Mouse (Mus musculus): ENCODE data around the gene Hoxd10. TPM values are rescaled to one million over a fixed set of nuclear protein-coding genes. Genes with fewer than 3 reads are reported as not detected.

Hoxd10 gene
- polyA plus RNA-seq, 1 experiment from 2014 or later, result not detected

- no peak for ATAC-seq (ENCODE audit: low FRiP score)
- WGBS, result under 1% methylated on average over 65 of the region's 65 CpGs
These were observed 20.2 kb downstream of the Hoxd10 start, which contains the start of the genes Hoxd3 and Hoxd4 for GRCm38 (mm10) chr2:74711721-74712621. TSS of gene Hoxd3 (plus strand) at chr2:74711927. TSS of gene Hoxd4 (plus strand) at chr2:74711929.

GRCm38 (mm10) chr2:74713239-74714150, 21.8 kb downstream of the Hoxd10 start:
- Histone ChIP-seq H3K36me3 (replicated peaks; ENCODE audit: control insufficient read depth, insufficient read depth) (no peaks in the 10 kb centered on the region), H3K4me3 (replicated peaks; ENCODE audit: low read length) (peak overlapping the region; percentile 31), H3K4me2 (replicated peaks) (no peak overlapping the region), H3K9me3 (ENCODE audit: control insufficient read depth, low read length) (no peaks in the 10 kb centered on the region), H3K9ac (0 out of 2 replicates have a peak overlapping the region, but pooled peaks have one; percentile 8), H3K4me1 (replicated peaks; ENCODE audit: control insufficient read depth, insufficient read depth, low read length) (no peaks in the 10 kb centered on the region; the same call in 1 of the 2 replicates), H3K27me3 (ENCODE audit: control insufficient read depth, insufficient read depth, low read length) (peaks cover 97% of the 10 kb centered on the region), H3K27ac (0 out of 2 replicates have a peak overlapping the region, but pooled peaks have one; percentile 34)
- WGBS, result 6% methylated on average over 19 of the region's 19 CpGs
- ATAC-seq (ENCODE audit: low FRiP score) (no peak), DNase-seq (ENCODE audit: low spot score) (no peak)

More at GRCm38 (mm10) chr2:74711721-74712621, 20.2 kb downstream of the Hoxd10 start, which contains the start of the genes Hoxd3 and Hoxd4:
- Histone ChIP-seq H3K36me3 (replicated peaks; ENCODE audit: control insufficient read depth, insufficient read depth) (no peaks in the 10 kb centered on the region), H3K27ac (peak within 1 kb of the TSS; percentile 47), H3K4me2 (replicated peaks) (peak within 1 kb of the TSS; percentile 37), H3K4me1 (replicated peaks; ENCODE audit: control insufficient read depth, insufficient read depth, low read length) (no peaks in the 10 kb centered on the region; the same call in 1 of the 2 replicates), H3K27me3 (ENCODE audit: control insufficient read depth, insufficient read depth, low read length) (peaks cover 96% of the 10 kb centered on the region), H3K9me3 (ENCODE audit: control insufficient read depth, low read length) (no peaks in the 10 kb centered on the region), H3K4me3 (replicated peaks; ENCODE audit: low read length) (peak within 1 kb of the TSS; percentile 31), H3K9ac (peak within 1 kb of the TSS; percentile 47)
- DNase-seq (ENCODE audit: low spot score), result no peak

GRCm38 (mm10) chr2:74714156-74714789, 22.5 kb downstream of the Hoxd10 start:
- H3K9me3 ChIP-seq (ENCODE audit: control insufficient read depth, low read length), result no peaks in the 10 kb centered on the region
- ATAC-seq (ENCODE audit: low FRiP score), result no peak
- no peaks in the 10 kb centered on the region; the same call in 1 of the 2 replicates for H3K4me1 ChIP-seq (replicated peaks; ENCODE audit: control insufficient read depth, insufficient read depth, low read length)
- H3K36me3 ChIP-seq (replicated peaks; ENCODE audit: control insufficient read depth, insufficient read depth), result no peaks in the 10 kb centered on the region
- no peak for DNase-seq (ENCODE audit: low spot score)
- H3K4me3 ChIP-seq (replicated peaks; ENCODE audit: low read length), result peak overlapping the region; percentile 31; the same call in 1 of the 2 replicates
- H3K27me3 ChIP-seq (ENCODE audit: control insufficient read depth, insufficient read depth, low read length), result peaks cover 97% of the 10 kb centered on the region
- H3K27ac ChIP-seq, result no peak overlapping the region
- WGBS, result 5% methylated on average over 18 of the region's 18 CpGs
- H3K9ac ChIP-seq, result peak overlapping the region; percentile 8; the same call in 1 of the 2 replicates
- H3K4me2 ChIP-seq (replicated peaks), result peak overlapping the region; percentile 51; the same call in 1 of the 2 replicates

GRCm38 (mm10) chr2:74714881-74715280, 23.2 kb downstream of the Hoxd10 start:
- DNase-seq (ENCODE audit: low spot score), result no peak
- peaks cover 97% of the 10 kb centered on the region for H3K27me3 ChIP-seq (ENCODE audit: control insufficient read depth, insufficient read depth, low read length)
- no peaks in the 10 kb centered on the region; the same call in 1 of the 2 replicates for H3K4me1 ChIP-seq (replicated peaks; ENCODE audit: control insufficient read depth, insufficient read depth, low read length)
- WGBS, result under 1% methylated on average over 14 of the region's 14 CpGs
- 0 out of 2 replicates have a peak, but pooled peaks have one; percentile 38 for ATAC-seq (ENCODE audit: low FRiP score)
- H3K9ac ChIP-seq, result no peak overlapping the region
- no peaks in the 10 kb centered on the region for H3K36me3 ChIP-seq (replicated peaks; ENCODE audit: control insufficient read depth, insufficient read depth)
- H3K9me3 ChIP-seq (ENCODE audit: control insufficient read depth, low read length), result no peaks in the 10 kb centered on the region
- no peak overlapping the region for H3K27ac ChIP-seq
- peak overlapping the region; percentile 51 for H3K4me2 ChIP-seq (replicated peaks)
- H3K4me3 ChIP-seq (replicated peaks; ENCODE audit: low read length), result peak overlapping the region; percentile 31; the same call in 1 of the 2 replicates

GRCm38 (mm10) chr2:74715504-74716241, 23.9 kb downstream of the Hoxd10 start:
- ATAC-seq (ENCODE audit: low FRiP score) (peak; percentile 87), DNase-seq (ENCODE audit: low spot score) (peak; percentile 92)
- Histone ChIP-seq H3K4me1 (replicated peaks; ENCODE audit: control insufficient read depth, insufficient read depth, low read length) (no peaks in the 10 kb centered on the region; the same call in 1 of the 2 replicates), H3K4me3 (replicated peaks; ENCODE audit: low read length) (peak overlapping the region; percentile 16), H3K27ac (no peak overlapping the region), H3K9ac (no peak overlapping the region), H3K27me3 (ENCODE audit: control insufficient read depth, insufficient read depth, low read length) (peaks cover 97% of the 10 kb centered on the region), H3K9me3 (ENCODE audit: control insufficient read depth, low read length) (no peaks in the 10 kb centered on the region), H3K4me2 (replicated peaks) (peak overlapping the region; percentile 51), H3K36me3 (replicated peaks; ENCODE audit: control insufficient read depth, insufficient read depth) (no peaks in the 10 kb centered on the region)
- WGBS, result 2% methylated on average over 26 of the region's 26 CpGs

GRCm38 (mm10) chr2:74720384-74720783, 28.7 kb downstream of the Hoxd10 start:
- no peaks in the 10 kb centered on the region for H3K9me3 ChIP-seq (ENCODE audit: control insufficient read depth, low read length)
- DNase-seq (ENCODE audit: low spot score), result no peak
- WGBS, result 12% methylated on average over 2 of the region's 2 CpGs
- no peak overlapping the region for H3K4me2 ChIP-seq (replicated peaks)
- H3K4me1 ChIP-seq (replicated peaks; ENCODE audit: control insufficient read depth, insufficient read depth, low read length), result peaks cover 9% of the 10 kb centered on the region; the same call in 1 of the 2 replicates
- H3K9ac ChIP-seq, result no peak overlapping the region
- H3K4me3 ChIP-seq (replicated peaks; ENCODE audit: low read length), result no peak overlapping the region
- no peak for ATAC-seq (ENCODE audit: low FRiP score)
- H3K27ac ChIP-seq, result no peak overlapping the region
- H3K27me3 ChIP-seq (ENCODE audit: control insufficient read depth, insufficient read depth, low read length), result peaks cover 99% of the 10 kb centered on the region
- H3K36me3 ChIP-seq (replicated peaks; ENCODE audit: control insufficient read depth, insufficient read depth), result no peaks in the 10 kb centered on the region

GRCm38 (mm10) chr2:74720955-74721491, 29.3 kb downstream of the Hoxd10 start:
- no peaks in the 10 kb centered on the region for H3K36me3 ChIP-seq (replicated peaks; ENCODE audit: control insufficient read depth, insufficient read depth)
- 0 out of 2 replicates have a peak overlapping the region, but pooled peaks have one; percentile 2 for H3K4me2 ChIP-seq (replicated peaks)
- no peaks in the 10 kb centered on the region for H3K9me3 ChIP-seq (ENCODE audit: control insufficient read depth, low read length)
- DNase-seq (ENCODE audit: low spot score) (no peak), ATAC-seq (ENCODE audit: low FRiP score) (no peak)
- H3K4me1 ChIP-seq (replicated peaks; ENCODE audit: control insufficient read depth, insufficient read depth, low read length), result peaks cover 9% of the 10 kb centered on the region; the same call in 1 of the 2 replicates
- no peak overlapping the region for H3K27ac ChIP-seq
- peaks cover 99% of the 10 kb centered on the region for H3K27me3 ChIP-seq (ENCODE audit: control insufficient read depth, insufficient read depth, low read length)
- no peak overlapping the region for H3K9ac ChIP-seq
- no peak overlapping the region for H3K4me3 ChIP-seq (replicated peaks; ENCODE audit: low read length)
- 11% methylated on average over 5 of the region's 5 CpGs for WGBS

GRCm38 (mm10) chr2:74721882-74722281, 30.2 kb downstream of the Hoxd10 start:
- no peak overlapping the region for H3K27ac ChIP-seq
- no peak for DNase-seq (ENCODE audit: low spot score)
- ATAC-seq (ENCODE audit: low FRiP score), result no peak
- no peak overlapping the region for H3K4me3 ChIP-seq (replicated peaks; ENCODE audit: low read length)
- H3K4me1 ChIP-seq (replicated peaks; ENCODE audit: control insufficient read depth, insufficient read depth, low read length), result peaks cover 14% of the 10 kb centered on the region; the same call in 1 of the 2 replicates
- H3K9ac ChIP-seq, result no peak overlapping the region
- no peaks in the 10 kb centered on the region for H3K9me3 ChIP-seq (ENCODE audit: control insufficient read depth, low read length)
- H3K36me3 ChIP-seq (replicated peaks; ENCODE audit: control insufficient read depth, insufficient read depth), result no peaks in the 10 kb centered on the region
- H3K4me2 ChIP-seq (replicated peaks), result 0 out of 2 replicates have a peak overlapping the region, but pooled peaks have one; percentile 82
- H3K27me3 ChIP-seq (ENCODE audit: control insufficient read depth, insufficient read depth, low read length), result peaks cover 99% of the 10 kb centered on the region
- 8% methylated on average over 6 of the region's 6 CpGs for WGBS
